Mouse (Mus musculus) testis, adult 2 months (tissue): Measurements from ENCODE around the gene Edem1.

Source experiments
- CTCF ChIP-seq: fragments of 200-500 bp; IDR thresholded peaks from 2 replicates; pipeline ENCODE4 v1.5.1; 2012; ENCODE audit warnings: low read depth, mild to moderate bottlenecking, inconsistent platforms, low read length, moderate library complexity; ENCODE audit not compliant: control insufficient read depth, insufficient read depth, insufficient replicate concordance
- POLR2A ChIP-seq: fragments of 200-500 bp; IDR thresholded peaks from 2 replicates; pipeline ENCODE4 v1.6.1; 2012; ENCODE audit warnings: low read depth, mild to moderate bottlenecking, inconsistent platforms, low read length, moderate library complexity; ENCODE audit not compliant: control insufficient read depth

GRCm38 (mm10) chr6:108861226-108861625 lies 32.8 kb downstream of the Edem1 start:
- TF ChIP-seq CTCF (no peak), POLR2A (no peak)
